Mouse (Mus musculus) adrenal gland, adult 2 months (tissue): ENCODE data around the gene Vma21-ps. TPM values are rescaled to one million over a fixed set of nuclear protein-coding genes. Genes with fewer than 3 reads are reported as not detected.
"Not testable (repeated sequence)": the region's sequence is repeated elsewhere in the genome, so short reads cannot be mapped to it uniquely, and the experiment has no call there.

ENCODE experiments used
- DNase-seq: peaks from one replicate; pipeline ENCODE4 v3.0.0; 2021
- long read RNA-seq: library from polyadenylated mRNA; stranded (forward); transcript quantifications from one replicate; pipeline ENCODE4 v2.0.0, GENCODE M21; 2021
- polyA plus RNA-seq: library from polyadenylated mRNA; depleted of rRNA; stranded (reverse); fragments of >200 nt; gene quantifications from 2 replicates; pipeline ENCODE4 v1.2.3, GENCODE M21; 2012; rRNA removed
- total RNA-seq, 2 experiments: library from RNA; stranded (reverse); gene quantifications; 2 replicates each; pipeline ENCODE4 v1.2.3; 2021

The Vma21-ps gene
- total RNA-seq (not detected), polyA plus RNA-seq (not detected in 2 replicates)
- long read RNA-seq: 0 reads

DNA sequence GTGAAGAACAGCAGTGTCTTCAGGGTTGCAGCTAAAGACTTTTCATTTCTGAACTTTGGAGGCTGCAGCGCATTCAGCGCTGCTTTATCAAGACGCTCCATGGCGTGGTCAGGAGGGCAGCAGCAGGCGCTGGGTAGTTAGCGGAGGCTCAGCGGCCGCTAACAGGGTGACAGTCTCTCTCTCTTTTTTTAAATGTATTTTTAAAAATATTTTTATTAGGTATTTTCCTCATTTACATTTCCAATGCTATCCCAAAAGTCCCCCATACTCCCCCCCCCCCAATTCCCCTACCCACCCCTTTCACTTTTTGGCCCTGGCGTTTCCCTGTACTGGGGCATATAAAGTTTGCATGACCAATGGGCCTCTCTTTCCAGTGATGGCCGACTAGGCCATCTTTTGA is at the start of gene Vma21-ps:
TSS of gene Vma21-ps (minus strand) at position 101 of the 400 bp plus-strand sequence.
- not testable (repeated sequence) for DNase-seq

DNA sequence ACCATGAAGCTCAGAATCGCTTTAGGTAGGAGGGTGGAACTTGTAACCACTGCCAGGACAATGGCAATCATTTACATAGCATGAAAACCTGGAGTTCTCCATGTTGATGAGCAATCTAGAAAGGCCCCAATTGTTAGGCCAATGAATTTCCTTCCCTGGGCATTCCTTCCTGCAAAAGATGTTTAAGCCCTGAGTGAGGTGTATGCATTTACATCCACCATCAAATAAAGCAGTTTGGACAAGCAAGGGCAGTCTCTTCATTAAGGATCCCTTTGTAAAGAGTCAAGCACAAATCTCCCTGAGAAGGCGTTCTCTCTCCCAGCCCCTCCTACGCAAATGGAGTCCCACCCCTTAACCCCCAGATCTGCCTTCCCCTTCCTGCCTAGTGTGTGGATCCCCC is 46.0 kb upstream of the Vma21-ps start:
- no peak for DNase-seq

DNA sequence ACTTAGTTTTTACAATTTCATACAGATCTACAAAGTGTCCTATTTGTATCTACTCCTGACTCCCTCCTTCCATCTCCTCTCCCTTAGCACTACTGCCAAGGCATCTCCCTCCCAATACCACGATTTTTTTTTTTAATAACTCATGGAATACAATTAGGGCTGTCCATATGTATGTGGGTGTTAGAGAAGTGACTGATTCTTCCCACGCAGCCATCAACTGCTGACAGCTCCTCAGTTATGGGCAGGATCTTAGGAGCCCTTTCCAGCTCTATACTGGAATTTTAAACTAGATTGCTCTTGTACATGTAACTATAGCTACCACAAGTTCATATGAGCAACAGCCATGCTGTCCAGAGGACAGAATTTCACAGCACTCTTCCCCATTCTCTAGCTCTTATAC is 33.6 kb upstream of the Vma21-ps start:
- DNase-seq: no peak

DNA sequence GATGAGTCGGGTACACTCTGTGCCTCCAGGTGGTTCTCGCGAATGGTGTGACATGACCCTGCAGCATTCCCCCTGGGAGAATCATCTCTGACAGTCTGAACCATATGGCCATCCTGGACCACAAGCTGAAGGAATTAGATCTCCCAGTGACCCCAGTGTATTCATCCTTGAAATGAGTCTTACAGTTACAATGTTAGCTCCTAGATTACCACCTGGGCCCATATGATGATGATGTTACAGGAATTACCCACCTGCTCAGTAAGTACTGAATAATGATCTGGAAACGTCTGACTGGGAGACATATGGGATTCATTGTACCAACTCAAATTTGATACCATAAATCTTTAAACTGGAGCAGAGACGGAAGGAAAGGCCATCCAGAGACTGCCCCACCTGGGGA is 29.4 kb upstream of the Vma21-ps start:
- DNase-seq: no peak

DNA sequence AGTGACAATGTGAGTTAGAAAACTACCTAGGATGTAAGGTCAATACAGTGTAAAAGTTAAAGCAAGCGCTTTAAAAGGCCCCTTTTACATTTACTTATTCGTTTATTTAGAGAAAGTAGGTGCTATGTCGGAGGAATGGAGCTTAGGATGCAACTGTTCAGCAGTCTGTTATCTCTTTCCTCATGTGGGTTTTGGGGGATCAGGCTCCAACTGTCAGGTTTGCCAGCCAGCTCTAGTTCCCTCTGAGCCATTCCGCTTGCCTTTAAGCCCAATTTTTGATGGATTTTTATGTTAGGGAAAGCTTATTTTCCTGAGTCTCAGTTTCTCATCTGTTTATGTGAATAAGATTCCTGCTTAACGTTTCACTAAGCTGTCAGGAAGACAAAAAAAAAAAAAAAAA is 22.3 kb upstream of the Vma21-ps start:
- no peak for DNase-seq

DNA sequence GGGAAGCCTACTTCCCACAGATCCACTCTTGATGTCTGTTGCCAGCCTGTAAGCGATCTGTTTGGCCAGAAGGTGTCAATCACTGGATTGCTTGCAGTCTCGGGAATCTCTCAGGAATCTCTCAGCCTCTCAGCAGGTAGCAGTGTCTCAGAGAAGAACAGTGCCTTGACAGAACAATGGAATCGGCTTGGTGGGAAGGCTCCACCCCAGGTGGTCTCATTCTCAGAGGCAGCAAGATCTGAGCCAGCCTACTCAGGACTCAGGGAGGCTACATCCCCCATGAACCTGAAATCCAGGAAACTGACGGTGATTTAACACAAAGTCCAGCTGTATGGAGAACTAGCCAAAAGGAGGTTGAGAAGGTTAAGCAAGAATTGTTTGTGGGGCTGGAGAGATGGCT is 20.5 kb upstream of the Vma21-ps start:
- no peak for DNase-seq

DNA sequence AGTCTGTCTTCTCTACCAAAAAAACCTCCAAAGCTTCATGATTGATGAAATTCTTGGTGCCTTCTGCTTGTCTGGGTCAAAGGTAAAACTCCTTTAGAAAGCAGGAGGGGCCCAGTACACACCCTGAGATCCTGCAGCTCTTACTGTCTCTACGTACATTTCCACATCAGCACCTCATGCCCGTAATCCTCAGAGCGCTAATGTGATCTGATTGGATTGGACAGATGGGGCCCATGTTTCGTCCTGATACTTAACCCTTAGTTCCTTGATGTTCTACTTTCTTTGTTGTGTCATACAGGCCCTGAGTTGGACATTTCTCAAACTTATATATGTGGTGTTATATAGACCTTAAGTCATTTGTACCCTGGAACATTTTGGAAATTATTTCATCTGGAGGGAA is 9.6 kb downstream of the Vma21-ps start:
- DNase-seq: no peak

DNA sequence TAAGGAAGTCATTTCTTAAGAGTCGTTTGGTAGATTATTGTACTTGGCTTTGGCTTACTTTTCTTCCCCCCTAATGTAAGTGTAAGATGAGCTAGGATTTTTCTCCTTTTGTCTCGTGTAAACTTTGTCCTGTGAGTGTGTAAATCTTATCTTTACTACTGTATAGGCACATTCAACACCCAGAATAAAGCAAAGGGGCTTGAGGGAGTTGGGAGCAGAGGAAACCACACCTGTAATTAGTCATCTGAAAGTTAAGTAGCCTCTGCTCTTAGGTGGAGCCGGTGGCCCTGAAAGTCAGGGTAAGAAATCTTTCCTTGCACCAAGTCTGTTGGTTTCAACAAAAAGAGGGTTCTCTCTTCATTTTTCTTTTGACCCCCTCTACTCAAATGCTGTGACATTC is 23.6 kb downstream of the Vma21-ps start:
- DNase-seq: no peak

DNA sequence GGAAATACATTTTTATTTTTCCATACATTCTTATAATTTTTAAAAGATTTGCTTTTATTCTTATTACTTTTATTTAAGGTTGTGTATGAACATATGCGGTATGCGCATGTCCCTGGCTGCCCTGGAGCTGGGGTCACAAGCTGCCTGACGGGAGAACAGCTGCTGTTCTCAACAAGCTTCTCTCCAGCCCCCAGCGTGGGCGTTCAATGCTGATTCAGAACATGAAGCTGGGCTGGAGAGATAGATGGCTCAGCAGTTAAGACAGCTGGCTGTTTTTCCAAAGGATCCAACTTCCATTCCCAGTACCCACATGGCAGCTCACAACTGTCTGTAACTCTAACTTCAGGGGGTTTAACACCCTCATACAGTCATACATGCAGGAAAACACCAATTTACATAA is 35.7 kb downstream of the Vma21-ps start:
- no peak for DNase-seq

DNA sequence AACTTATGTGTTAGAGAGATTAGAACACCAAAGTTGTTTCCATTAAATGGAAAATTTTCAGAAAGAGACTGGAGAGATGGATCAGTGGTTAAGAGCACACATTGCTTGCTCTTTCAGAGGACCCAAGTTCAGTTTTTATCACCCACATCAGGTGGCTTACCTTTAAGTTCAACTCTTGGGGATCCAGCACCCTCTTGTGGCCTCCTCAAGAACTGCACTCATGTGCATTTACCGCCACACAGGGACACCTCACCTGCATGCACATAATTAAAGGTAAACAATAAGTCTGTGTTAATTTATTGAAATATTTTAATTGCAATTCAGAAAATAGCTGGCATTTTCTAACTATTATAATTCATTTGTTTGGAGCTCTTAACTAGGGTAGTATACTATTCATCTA is 37.3 kb downstream of the Vma21-ps start:
- DNase-seq: no peak

Other genes starting within 250 kb of the Vma21-ps start
- gene Smc2, start 58.0 kb downstream of the Vma21-ps start, total RNA-seq: 1 to 10 TPM; 6.1 to 7.9 TPM
- 0.78 and 1.1 TPM in 2 replicates for gene Smc2, start 58.0 kb downstream of the Vma21-ps start, polyA plus RNA-seq
- gene Toporsl, start 99.0 kb upstream of the Vma21-ps start, total RNA-seq: not detected
- gene Toporsl, start 99.0 kb upstream of the Vma21-ps start, polyA plus RNA-seq: not detected in 2 replicates